Mouse (Mus musculus) stomach, embryonic 16.5 days (tissue): ENCODE data around the gene Sctr. TPM values are rescaled to one million over a fixed set of nuclear protein-coding genes. Genes with fewer than 3 reads are reported as not detected.
A peak's percentile ranks its signal among the peaks of the same experiment; 100 is the strongest.

ENCODE experiments used
- ATAC-seq: fragments of 200-750 bp; cut with Nextera tagmentation; 2 replicates; pipeline ENCODE4 v1.8.0; 2017; ENCODE audit warnings: moderate number of reproducible peaks, moderate TSS enrichment; ENCODE audit not compliant: insufficient read depth, low FRiP score
- H3K27ac ChIP-seq: fragments of 300-500 bp; sonication (generic); 2 replicates; pipeline ENCODE4 v1.5.1; 2014; ENCODE audit warnings: low read length
- H3K27me3 ChIP-seq: fragments of 300-500 bp; sonication (generic); 2 replicates; pipeline ENCODE4 v1.6.1; 2014; ENCODE audit warnings: low read length, control low read depth, mixed read lengths; ENCODE audit not compliant: control insufficient read depth, insufficient read depth
- H3K36me3 ChIP-seq: fragments of 300-500 bp; sonication (generic); 2 replicates; pipeline ENCODE4 v1.6.1; 2014; ENCODE audit warnings: low read length; ENCODE audit not compliant: control insufficient read depth, insufficient read depth
- H3K4me1 ChIP-seq: fragments of 300-500 bp; sonication (generic); 2 replicates; pipeline ENCODE4 v1.6.1; 2014; ENCODE audit warnings: low read length, control low read depth, mixed read lengths; ENCODE audit not compliant: control insufficient read depth, insufficient read depth
- H3K4me2 ChIP-seq: fragments of 300-500 bp; sonication (generic); 2 replicates; pipeline ENCODE4 v1.6.1; 2014; ENCODE audit warnings: low read depth, low read length, mixed read lengths
- H3K4me3 ChIP-seq: fragments of 300-500 bp; sonication (generic); replicated peaks from 2 replicates; pipeline ENCODE4 v1.5.1; 2014; ENCODE audit warnings: mild to moderate bottlenecking, low read length
- H3K9ac ChIP-seq: fragments of 300-500 bp; sonication (generic); 2 replicates; pipeline ENCODE4 v1.6.1; 2014; ENCODE audit warnings: low read length
- H3K9me3 ChIP-seq: fragments of 300-500 bp; sonication (generic); replicated peaks from 2 replicates; pipeline ENCODE4 v1.6.1; 2016; ENCODE audit warnings: low read length, control low read depth; ENCODE audit not compliant: control insufficient read depth
- WGBS: fragments of 180-500 bp; shearing (Covaris S2); extraction: QIAGEN DNeasy Blood & Tissue Kit; methylation state at CpG from one replicate; pipeline ENCODE4 v1.1.7; 2014; 5-methylcytosine and 5-hydroxymethylcytosine counted together
- polyA plus RNA-seq: library from polyadenylated mRNA; unstranded; fragments of >200 nt; fragmentation: Nextera tagmentation; extraction: Ambion mirVana; gene quantifications from 2 replicates; pipeline ENCODE4 v1.2.1, GENCODE M21; 2015

The Sctr gene
- polyA plus RNA-seq, 1 experiment from 2014 or later: 1.7 TPM

DNA sequence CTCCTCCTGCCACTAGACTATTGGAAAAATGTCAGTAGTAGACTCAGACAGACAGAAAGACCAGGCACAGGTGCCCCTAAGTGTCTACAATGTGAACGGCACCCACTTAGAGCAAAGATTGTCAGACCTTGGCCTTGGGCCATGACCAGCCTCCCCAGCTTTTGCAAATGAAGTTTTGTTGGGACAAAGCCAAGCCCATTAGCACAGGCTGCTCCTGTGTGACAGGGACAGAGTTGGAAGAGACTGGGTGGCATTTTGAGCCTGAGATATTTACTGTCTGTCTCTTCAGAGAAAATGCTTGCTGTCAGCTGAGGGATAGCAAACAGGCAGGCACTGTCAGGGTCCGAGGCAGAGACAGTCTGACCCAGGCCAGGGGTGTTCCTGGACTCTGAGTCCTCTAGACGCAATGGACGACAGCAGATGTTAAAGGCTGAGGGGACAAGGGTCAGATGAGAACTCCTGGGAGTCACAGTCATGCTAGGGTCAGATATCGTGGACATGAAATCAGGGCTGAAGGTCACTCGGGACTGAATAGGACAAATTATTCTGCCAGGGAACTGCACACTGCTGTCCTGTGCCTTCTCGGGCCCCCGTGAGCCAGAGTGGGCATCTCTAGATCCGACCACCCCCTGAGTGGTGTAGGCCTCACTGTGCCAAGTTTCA lies 30.5 kb downstream of the Sctr start:
- no peak overlapping the region for H3K4me2 ChIP-seq

GRCm38 (mm10) chr1:120038594-120038993 lies 31.9 kb downstream of the Sctr start:
- 75% methylated on average over 9 of the region's 9 CpGs for WGBS
- Histone ChIP-seq H3K4me1 (no peaks in the 10 kb centered on the region), H3K36me3 (no peaks in the 10 kb centered on the region)

More for the DNA sequence above, 30.5 kb downstream of the Sctr start:
- WGBS: 64% methylated on average over 9 of the region's 9 CpGs
- H3K9ac ChIP-seq: no peak overlapping the region
- ATAC-seq: no peak
- no peaks in the 10 kb centered on the region for H3K4me1 ChIP-seq
- H3K4me3 ChIP-seq: no peak overlapping the region
- H3K36me3 ChIP-seq: no peaks in the 10 kb centered on the region
- no peaks in the 10 kb centered on the region for H3K9me3 ChIP-seq
- H3K27ac ChIP-seq: no peak overlapping the region
- H3K27me3 ChIP-seq: no peaks in the 10 kb centered on the region

DNA sequence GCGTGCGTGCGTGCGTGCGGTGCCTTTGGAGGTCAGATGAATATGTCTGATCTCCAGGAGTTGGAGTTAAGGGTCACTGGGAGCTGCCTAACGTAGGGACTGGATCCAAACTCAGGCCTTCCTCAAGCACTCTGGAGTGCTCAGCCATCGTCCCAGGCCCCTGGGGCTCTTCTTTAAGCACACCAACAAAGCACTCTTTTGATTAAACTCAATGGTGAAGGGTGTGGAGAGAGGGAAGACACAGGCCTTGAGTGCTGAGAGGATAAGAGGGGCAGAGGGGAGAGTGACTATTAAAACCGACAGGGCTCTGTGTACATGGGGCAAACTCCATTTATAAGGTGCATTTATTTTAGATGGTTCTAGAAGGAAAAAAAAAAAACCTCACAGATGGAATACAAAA lies 35.7 kb downstream of the Sctr start:
- H3K4me2 ChIP-seq: no peak overlapping the region
- no peak for ATAC-seq
- 76% methylated on average over 8 of the region's 8 CpGs for WGBS

More at GRCm38 (mm10) chr1:120038594-120038993, 31.9 kb downstream of the Sctr start:
- ATAC-seq: no peak
- Histone ChIP-seq H3K9ac (no peak overlapping the region), H3K27ac (no peak overlapping the region), H3K4me3 (no peak overlapping the region), H3K4me2 (no peak overlapping the region), H3K27me3 (no peaks in the 10 kb centered on the region), H3K9me3 (no peaks in the 10 kb centered on the region)

GRCm38 (mm10) chr1:120044584-120044983 lies 37.9 kb downstream of the Sctr start:
- Histone ChIP-seq H3K9me3 (no peaks in the 10 kb centered on the region), H3K27ac (no peak overlapping the region), H3K36me3 (no peaks in the 10 kb centered on the region), H3K27me3 (no peaks in the 10 kb centered on the region), H3K9ac (no peak overlapping the region), H3K4me1 (no peaks in the 10 kb centered on the region), H3K4me2 (no peak overlapping the region), H3K4me3 (no peak overlapping the region)
- WGBS: 83% methylated on average over 16 of the region's 16 CpGs
- peak; percentile 42; the same call in 1 of the 2 replicates for ATAC-seq

More for the DNA sequence above, 35.7 kb downstream of the Sctr start:
- Histone ChIP-seq H3K4me3 (no peak overlapping the region), H3K36me3 (no peaks in the 10 kb centered on the region), H3K27ac (no peak overlapping the region), H3K4me1 (no peaks in the 10 kb centered on the region), H3K9me3 (no peaks in the 10 kb centered on the region), H3K27me3 (no peaks in the 10 kb centered on the region), H3K9ac (no peak overlapping the region)

DNA sequence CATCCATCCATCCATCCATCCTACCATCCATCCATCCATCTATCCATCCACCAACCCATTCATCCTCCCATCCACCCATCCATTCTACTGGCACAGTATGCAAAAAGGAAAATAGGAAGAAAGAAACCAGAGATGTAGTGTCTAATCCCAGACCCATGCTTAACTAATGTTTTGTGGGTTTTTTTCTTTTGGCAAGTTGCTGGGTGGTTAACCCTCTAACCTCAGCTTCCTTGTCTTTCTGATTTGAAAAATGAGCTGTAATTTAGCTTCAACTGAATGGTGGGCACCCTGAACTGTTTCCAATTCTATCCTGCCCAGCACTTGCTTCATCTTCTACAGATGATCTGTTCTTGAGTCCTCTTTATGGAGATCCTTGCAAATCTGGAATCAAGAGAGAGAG lies 40.6 kb downstream of the Sctr start:
- H3K36me3 ChIP-seq: no peaks in the 10 kb centered on the region
- H3K4me3 ChIP-seq: no peak overlapping the region
- no peak overlapping the region for H3K4me2 ChIP-seq
- H3K9ac ChIP-seq: no peak overlapping the region
- no peaks in the 10 kb centered on the region for H3K27me3 ChIP-seq
- no peak overlapping the region for H3K27ac ChIP-seq
- H3K4me1 ChIP-seq: no peaks in the 10 kb centered on the region
- no peaks in the 10 kb centered on the region for H3K9me3 ChIP-seq
- ATAC-seq: no peak

- Histone ChIP-seq H3K4me1 (no peaks in the 10 kb centered on the region), H3K4me2 (no peak overlapping the region), H3K9ac (no peak overlapping the region), H3K27me3 (no peaks in the 10 kb centered on the region), H3K4me3 (no peak overlapping the region), H3K36me3 (no peaks in the 10 kb centered on the region), H3K9me3 (no peaks in the 10 kb centered on the region), H3K27ac (no peak overlapping the region)
- WGBS: 59% methylated on average over 1 of the region's 1 CpGs
- no peak for ATAC-seq
Measured at GRCm38 (mm10) chr1:120051070-120051469, 44.4 kb downstream of the Sctr start.

DNA sequence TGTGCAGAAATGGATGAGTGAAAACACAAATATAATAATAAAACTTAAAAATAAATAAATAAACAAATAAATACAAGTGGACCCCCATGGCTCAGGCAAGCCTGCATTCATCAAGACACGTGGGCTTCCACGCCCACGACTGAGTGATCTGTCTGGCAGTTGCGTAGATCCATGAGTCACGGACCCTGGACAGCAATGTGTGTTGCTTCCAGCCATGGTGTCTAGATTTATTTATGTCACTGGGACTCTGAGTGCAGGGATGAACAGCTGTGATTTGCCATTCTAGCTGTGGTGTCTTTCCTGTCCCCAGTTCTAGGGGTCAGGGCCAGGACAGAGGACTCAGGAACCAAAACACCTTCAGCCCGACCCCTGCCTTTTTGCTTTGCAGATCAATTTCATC lies 48.3 kb downstream of the Sctr start:
- WGBS: 66% methylated on average over 6 of the region's 6 CpGs
- no peaks in the 10 kb centered on the region for H3K27me3 ChIP-seq
- H3K9ac ChIP-seq: no peak overlapping the region
- ATAC-seq: no peak
- no peak overlapping the region for H3K4me2 ChIP-seq
- no peak overlapping the region for H3K27ac ChIP-seq
- no peak overlapping the region for H3K4me3 ChIP-seq
- no peaks in the 10 kb centered on the region for H3K36me3 ChIP-seq
- peaks cover 2% of the 10 kb centered on the region; the same call in 1 of the 2 replicates for H3K4me1 ChIP-seq
- H3K9me3 ChIP-seq: no peaks in the 10 kb centered on the region

DNA sequence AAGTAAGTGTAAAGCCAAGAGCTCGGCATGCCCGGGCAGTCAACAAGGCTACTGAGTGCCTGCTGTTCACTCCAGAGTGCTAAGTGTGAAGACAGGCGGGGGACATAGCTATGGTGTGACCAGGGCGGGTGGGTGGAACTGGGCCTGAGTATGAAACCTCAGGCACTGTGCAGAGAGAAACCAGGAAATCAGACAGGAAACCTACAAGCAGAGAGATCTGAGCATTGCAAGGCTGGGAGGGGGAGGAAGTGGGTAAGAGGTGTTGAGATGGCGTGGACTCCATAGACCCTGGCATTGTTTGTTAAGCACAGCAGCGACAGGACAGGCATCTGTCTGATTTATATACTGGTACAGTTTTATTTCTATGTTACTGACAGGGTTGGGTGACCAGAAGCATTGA lies 48.8 kb downstream of the Sctr start:
- Histone ChIP-seq H3K9ac (no peak overlapping the region), H3K36me3 (no peaks in the 10 kb centered on the region), H3K4me3 (no peak overlapping the region), H3K4me2 (no peak overlapping the region), H3K27me3 (no peaks in the 10 kb centered on the region), H3K9me3 (no peaks in the 10 kb centered on the region), H3K4me1 (peaks cover 2% of the 10 kb centered on the region; the same call in 1 of the 2 replicates), H3K27ac (no peak overlapping the region)
- WGBS: 69% methylated on average over 6 of the region's 6 CpGs
- ATAC-seq: no peak; the same call in 1 of the 2 replicates

- 68% methylated on average over 7 of the region's 7 CpGs for WGBS
- Histone ChIP-seq H3K36me3 (no peaks in the 10 kb centered on the region), H3K9ac (no peak overlapping the region), H3K4me1 (peaks cover 2% of the 10 kb centered on the region; the same call in 1 of the 2 replicates), H3K4me3 (no peak overlapping the region), H3K4me2 (no peak overlapping the region), H3K27ac (no peak overlapping the region), H3K27me3 (no peaks in the 10 kb centered on the region), H3K9me3 (no peaks in the 10 kb centered on the region)
- no peak for ATAC-seq
Measured at GRCm38 (mm10) chr1:120056236-120056635, 49.5 kb downstream of the Sctr start.
